Mouse (Mus musculus) hematopoietic stem cell, adult 5-6 weeks (primary cell): ENCODE measurements at regions not wholly inside any gene's neighbourhood (a gene's known extent, or its start where the extent isn't known, plus 50 kb on each side); places are given as distances from the start of the nearest gene placed in this dataset.

ENCODE experiments used
- ATAC-seq, 2 experiments: fragments of 125-278 bp in 1 of 2; replicated peaks in 1 of 2; 2 replicates each; pipeline ENCODE4 v1.8.0; 2016 to 2017; ENCODE audit warnings: inconsistent platforms in 2 of 2, mild to moderate bottlenecking in 2 of 2, moderate number of reproducible peaks in 2 of 2, low read depth in 1 of 2, moderate TSS enrichment in 1 of 2; ENCODE audit not compliant: low FRiP score in 2 of 2, poor library complexity in 2 of 2, severe bottlenecking in 2 of 2, insufficient read depth in 1 of 2, low TSS enrichment in 1 of 2

DNA sequence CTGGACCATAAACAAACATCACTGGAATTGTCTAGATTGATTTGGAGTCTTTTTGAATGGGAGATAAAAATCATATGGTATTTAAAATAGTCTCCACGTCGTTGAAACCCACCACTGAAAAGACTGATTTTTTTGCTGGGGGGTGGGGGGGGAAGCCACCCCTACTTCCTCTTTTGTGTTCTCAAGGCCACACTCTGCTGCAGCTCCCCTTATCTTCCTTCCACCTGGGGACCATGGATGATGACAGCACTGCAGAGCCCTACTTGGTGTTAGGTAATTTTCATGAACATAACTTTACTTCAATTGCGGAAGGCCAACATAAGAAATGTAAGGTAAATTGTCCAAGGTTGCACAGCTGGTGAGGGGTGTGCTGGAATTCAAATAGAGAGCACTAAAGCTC lies 232.4 kb upstream of the Vrk2 start:
- peak; percentile 71 to 75 for ATAC-seq

GRCm38 (mm10) chr11:26824080-26824727 lies 230.4 kb upstream of the Vrk2 start:
- ATAC-seq = no peak

DNA sequence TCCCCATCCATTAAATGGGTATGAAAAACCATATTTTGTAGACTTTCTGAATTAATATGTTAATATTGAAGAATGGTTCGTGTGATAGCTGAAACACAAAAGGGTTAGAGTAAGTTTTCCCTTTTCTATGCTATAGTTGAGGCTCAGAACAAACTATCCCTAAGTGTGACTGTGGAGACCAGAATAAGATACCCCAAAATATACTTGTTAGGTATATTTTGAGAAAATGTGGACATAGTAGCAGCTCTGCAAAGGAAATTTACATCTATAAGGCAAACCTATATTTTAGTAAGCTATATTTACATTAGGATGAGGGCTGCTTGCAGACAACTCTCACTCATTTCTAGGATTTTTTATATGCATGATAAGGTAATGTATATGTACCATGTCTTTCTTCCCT lies 227.3 kb upstream of the Vrk2 start:
- no peak for ATAC-seq

GRCm38 (mm10) chr11:26817316-26817715 lies 223.5 kb upstream of the Vrk2 start:
- ATAC-seq = no peak

GRCm38 (mm10) chr11:26815104-26815503 lies 221.3 kb upstream of the Vrk2 start:
- ATAC-seq = no peak

GRCm38 (mm10) chr11:26814601-26815000 lies 220.8 kb upstream of the Vrk2 start:
- no peak for ATAC-seq

- no peak for ATAC-seq
Observed at GRCm38 (mm10) chr11:26802249-26802941, 208.6 kb upstream of the Vrk2 start.

GRCm38 (mm10) chr11:26800296-26800695 lies 206.5 kb upstream of the Vrk2 start:
- ATAC-seq = no peak

DNA sequence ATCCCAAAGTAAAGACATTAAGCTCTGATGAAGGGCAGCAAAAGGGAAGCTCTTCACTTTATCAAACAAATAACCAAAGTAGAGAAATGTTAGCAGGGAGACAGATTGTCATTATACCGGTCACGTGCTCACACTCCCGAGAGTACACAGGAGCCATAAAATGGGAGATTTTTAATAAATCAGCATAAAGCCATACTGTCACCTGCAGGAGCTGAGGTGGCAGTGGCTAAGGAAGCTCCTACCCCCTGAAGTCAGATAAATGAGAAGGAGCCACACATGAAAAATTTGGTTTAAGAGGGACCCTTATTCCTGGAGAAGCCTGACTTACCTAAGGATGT lies 200.8 kb upstream of the Vrk2 start:
- no peak for ATAC-seq

DNA sequence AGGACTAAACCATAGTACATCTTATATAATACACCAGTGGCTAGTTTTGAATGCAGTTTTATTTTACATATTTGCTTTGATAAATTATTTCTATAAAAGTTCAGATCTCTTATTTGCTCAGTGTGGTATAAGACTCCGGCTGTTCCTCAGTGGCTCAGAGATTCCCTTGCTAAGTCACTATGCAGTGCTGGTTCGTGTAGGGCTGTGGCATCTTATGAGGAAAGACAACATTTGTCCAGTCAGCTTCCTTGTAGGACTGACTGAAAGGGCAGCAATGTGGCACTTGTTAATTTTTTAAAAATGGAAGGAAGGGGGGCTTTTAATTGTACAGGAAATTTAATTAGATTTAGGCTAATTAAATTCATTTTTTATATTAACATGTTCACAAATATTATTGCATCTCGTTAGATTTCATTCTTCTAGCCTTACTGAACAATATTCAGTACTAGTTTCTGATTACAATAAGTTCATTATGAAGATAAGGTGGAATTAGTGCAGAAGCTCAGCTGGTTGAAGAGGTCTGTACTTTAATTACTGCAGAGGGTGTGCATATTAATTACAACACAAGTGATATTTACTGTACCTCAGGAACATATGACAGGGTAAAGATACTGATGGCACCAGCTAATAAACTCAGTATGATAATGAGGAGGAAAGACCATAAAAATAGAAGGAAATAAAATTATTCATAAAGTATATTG lies 200.3 kb upstream of the Vrk2 start:
- no peak for ATAC-seq

DNA sequence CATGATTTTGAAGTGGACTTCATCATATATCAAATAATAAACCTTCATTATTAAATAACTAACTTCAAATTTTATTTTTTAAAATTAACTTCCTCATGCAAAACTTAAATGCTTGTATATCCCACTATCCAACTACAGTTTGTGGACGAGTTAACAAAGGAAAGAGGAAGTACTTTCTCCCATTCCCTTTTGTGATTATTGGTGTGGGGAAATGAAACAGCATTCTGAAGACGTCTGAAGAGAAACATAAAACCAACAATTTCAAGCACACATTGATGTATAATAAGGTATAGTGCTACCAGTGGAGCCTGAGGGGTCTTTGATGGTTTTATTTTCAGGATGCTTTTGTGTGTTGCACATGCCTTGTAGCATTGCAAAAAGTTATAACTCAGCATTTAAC lies 195.5 kb upstream of the Vrk2 start:
- ATAC-seq = no peak

GRCm38 (mm10) chr11:26785164-26785563 lies 191.4 kb upstream of the Vrk2 start:
- peak; percentile 72 to 89; a peak in 2 of 4 replicates for ATAC-seq

GRCm38 (mm10) chr11:26773122-26773796 lies 179.5 kb upstream of the Vrk2 start:
- no peak for ATAC-seq

GRCm38 (mm10) chr11:26755576-26755975 lies 161.8 kb upstream of the Vrk2 start:
- ATAC-seq = no peak

- no peak for ATAC-seq
Observed at GRCm38 (mm10) chr11:26753616-26754015, 159.8 kb upstream of the Vrk2 start.

GRCm38 (mm10) chr11:26742235-26742634 lies 148.4 kb upstream of the Vrk2 start:
- ATAC-seq = no peak

- ATAC-seq = no peak
Observed at GRCm38 (mm10) chr11:26739732-26740131, 145.9 kb upstream of the Vrk2 start.

GRCm38 (mm10) chr11:26726969-26727368 lies 133.2 kb upstream of the Vrk2 start:
- no peak for ATAC-seq
